Mouse (Mus musculus): ENCODE measurements around the gene Timm29.

DNA sequence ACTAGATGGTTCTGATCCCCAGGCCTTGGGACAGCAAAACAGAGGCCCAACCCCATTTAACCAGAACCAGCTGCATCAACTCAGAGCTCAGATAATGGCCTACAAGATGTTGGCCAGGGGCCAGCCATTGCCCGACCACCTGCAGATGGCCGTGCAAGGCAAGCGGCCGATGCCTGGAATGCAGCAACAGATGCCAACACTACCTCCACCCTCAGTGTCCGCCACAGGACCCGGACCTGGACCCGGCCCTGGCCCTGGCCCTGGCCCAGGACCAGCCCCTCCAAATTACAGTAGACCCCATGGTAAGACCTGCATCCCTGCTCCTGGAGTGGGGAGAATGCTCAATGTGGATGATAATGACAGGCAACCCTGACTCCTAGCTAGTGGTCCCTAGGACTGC is 43.1 kb downstream of the Timm29 start:
- no peak for TF ChIP-seq CTCF (IDR thresholded peaks at IDR 0.05; ENCODE audit: extremely low read depth, insufficient read length, insufficient replicate concordance, low read depth, low read length)
- TF ChIP-seq POLR2A (IDR thresholded peaks at IDR 0.05; ENCODE audit: low read depth, low read length): no peak

All from small intestine, adult 2 months (tissue).